10 mouse cellular contexts compared by ENCODE assay signal in genomic region chr10:56880154-56880591, GRCm38 (mm10).
DNase-seq lines count a peak whose midpoint lies in the region; ATAC-seq and TF ChIP-seq lines count a peak whose summit lies in the region.
"Had no signal": no experiment of that assay in that cellular context is flagged by ENCODE, and none has a peak within 500 bp of the region (broad histone marks: within the 10 kb centered on the region; RNA-seq: fewer than 3 reads in every experiment).

No protein-coding gene starts in this region.

- no peak overlapping the region for H3K9ac ChIP-seq in heart, postnatal 0 days (replicated peaks; ENCODE audit: low read depth, low read length)
- H3K9ac ChIP-seq: hindbrain, embryonic 12.5 days; neural tube, embryonic 13.5 days had no signal

- WGBS in lung, adult 2 months = 76% methylated on average over 12 of the region's 12 CpGs
- 93% methylated on average over 12 of the region's 12 CpGs for whole genome bisulfite sequencing in heart, postnatal 0 days

- TF ChIP-seq POLR2A in lung, adult 2 months (IDR thresholded peaks at IDR 0.05; ENCODE audit: borderline replicate concordance, extremely low read depth, low read depth, low read length) = no peak

- H3K27me3 ChIP-seq in heart, postnatal 0 days (ENCODE audit: control insufficient read depth, insufficient read depth, low read length) = no peaks in the 10 kb centered on the region
- H3K27me3 ChIP-seq: hindbrain, embryonic 12.5 days; neural tube, embryonic 13.5 days had no signal

- no peaks in the 10 kb centered on the region for H3K9me3 ChIP-seq in heart, postnatal 0 days (replicated peaks; ENCODE audit: control insufficient read depth, low read length)
- H3K9me3 ChIP-seq: hindbrain, embryonic 12.5 days; neural tube, embryonic 13.5 days had no signal

- no peak overlapping the region for H3K4me2 ChIP-seq in heart, postnatal 0 days (ENCODE audit: low read depth, low read length)
- H3K4me2 ChIP-seq: hindbrain, embryonic 12.5 days; neural tube, embryonic 13.5 days had no signal

- H3K27ac ChIP-seq in heart, postnatal 0 days (ENCODE audit: low read depth) = no peak overlapping the region
- H3K27ac ChIP-seq: hindbrain, embryonic 12.5 days; neural tube, embryonic 13.5 days had no signal

- no peak overlapping the region for H3K4me3 ChIP-seq in lung, adult 2 months (replicated peaks; ENCODE audit: extremely low read depth, low read depth, low read length)
- no peak overlapping the region for H3K4me3 ChIP-seq in heart, postnatal 0 days (ENCODE audit: low read depth, low read length)
- H3K4me3 ChIP-seq: hindbrain, embryonic 12.5 days; neural tube, embryonic 13.5 days had no signal

- no peaks in the 10 kb centered on the region for H3K36me3 ChIP-seq in heart, postnatal 0 days (replicated peaks; ENCODE audit: control insufficient read depth, insufficient read depth, low read length)
- H3K36me3 ChIP-seq: hindbrain, embryonic 12.5 days; neural tube, embryonic 13.5 days had no signal

- no peaks in the 10 kb centered on the region for H3K4me1 ChIP-seq in lung, adult 2 months (ENCODE audit: control insufficient read depth, insufficient read depth, low read length)
- no peaks in the 10 kb centered on the region; the same call in 1 of the 2 replicates for H3K4me1 ChIP-seq in heart, postnatal 0 days (ENCODE audit: control insufficient read depth, insufficient read depth)
- H3K4me1 ChIP-seq: hindbrain, embryonic 12.5 days; neural tube, embryonic 13.5 days had no signal

- TF ChIP-seq CTCF in lung, adult 2 months (IDR thresholded peaks at IDR 0.05; ENCODE audit: insufficient read depth, low read length) = no peak
- no peak for TF ChIP-seq CTCF in heart, postnatal 0 days (IDR thresholded peaks at IDR 0.05; ENCODE audit: low read depth)

- peak; percentile 19 for DNase-seq in adrenal gland, adult 2 months
- DNase-seq in adrenal gland, adult 18-20 months (ENCODE audit: low spot score in 2 of 2) = no peak
- DNase-seq in lung, postnatal 10 days = peak; percentile 30
- DNase-seq in lung, adult 2 months = no peak
- DNase-seq in heart, postnatal 0 days (ENCODE audit: low spot score) = peak; percentile 35
- peak; percentile 87 for DNase-seq in skeletal muscle tissue, adult 2 months (ENCODE audit: low read depth, low spot score)
- DNase-seq in thymus, postnatal 0 days (ENCODE audit: low spot score) = no peak

- no peak for TF ChIP-seq EP300 in heart, postnatal 0 days (IDR thresholded peaks at IDR 0.05; ENCODE audit: low read depth)

- no peak for ATAC-seq in heart, postnatal 0 days (ENCODE audit: insufficient read depth, low read depth)
- ATAC-seq in monocyte, adult 5-6 weeks (replicated peaks; ENCODE audit: insufficient number of reproducible peaks, low FRiP score, low TSS enrichment, poor library complexity, severe bottlenecking) = no peak

Comparison
In these comparisons a context has a peak if more than half of its experiments do, and no peak if none do; other contexts are left out.
1. DNase-seq: peak in adrenal gland, adult 2 months (single experiment), lung, postnatal 10 days (single experiment), heart, postnatal 0 days (single experiment) and skeletal muscle tissue, adult 2 months (single experiment); none in adrenal gland, adult 18-20 months (0 of 2), lung, adult 2 months (single experiment) and thymus, postnatal 0 days (single experiment).